In genomic region chr17:83956821-83957565, GRCm38 (mm10) we compare ENCODE assay signal across 9 mouse cellular contexts.
A peak's percentile ranks its signal among the peaks of the same experiment; 100 is the strongest.
DNase-seq lines count a peak whose midpoint lies in the region; ATAC-seq and TF ChIP-seq lines count a peak whose summit lies in the region.
"Had no signal": no experiment of that assay in that cellular context is flagged by ENCODE, and none has a peak within 500 bp of the region (broad histone marks: within the 10 kb centered on the region; RNA-seq: fewer than 3 reads in every experiment).

No protein-coding gene starts in this region.

- H3K4me1 ChIP-seq in embryonic facial prominence, embryonic 12.5 days: peaks cover 72% of the 10 kb centered on the region
- peaks cover 72% of the 10 kb centered on the region for H3K4me1 ChIP-seq in kidney, adult 2 months (ENCODE audit: control insufficient read depth, insufficient read depth, low read length)
- peaks cover 43 to 72% of the 10 kb centered on the region in 2 experiments for H3K4me1 ChIP-seq in liver, embryonic 14.5 days (replicated peaks; ENCODE audit: control insufficient read depth in 2 of 2, insufficient read depth in 2 of 2, low read length in 1 of 2)

- H3K9ac ChIP-seq in embryonic facial prominence, embryonic 12.5 days: no peak overlapping the region
- H3K9ac ChIP-seq in liver, embryonic 14.5 days (replicated peaks): peak overlapping the region; percentile 53
- H3K9ac ChIP-seq: midbrain, embryonic 12.5 days had no signal

- TF ChIP-seq EP300 in liver, embryonic 14.5 days (IDR thresholded peaks at IDR 0.05; ENCODE audit: low read depth): peak; percentile 88

- 48% methylated on average over 12 of the region's 12 CpGs for WGBS in embryonic facial prominence, embryonic 12.5 days
- WGBS in kidney, adult 2 months: 47% methylated on average over 12 of the region's 12 CpGs
- 8% methylated on average over 12 of the region's 12 CpGs for whole genome bisulfite sequencing in liver, embryonic 14.5 days (ENCODE audit: insufficient replicate concordance)

- H3K9me3 ChIP-seq in embryonic facial prominence, embryonic 12.5 days: no peaks in the 10 kb centered on the region
- H3K9me3 ChIP-seq in liver, embryonic 14.5 days (ENCODE audit: control insufficient read depth, low read length): no peaks in the 10 kb centered on the region
- H3K9me3 ChIP-seq: midbrain, embryonic 12.5 days had no signal

- intact Hi-C loops in heart, postnatal 10 days (cut with DNase I): loop anchor here (2.0 kb wide), 1 partner anchor 50 kb away; no protein-coding TSS in a partner anchor

- TF ChIP-seq POLR2A in kidney, adult 2 months (IDR thresholded peaks at IDR 0.05; ENCODE audit: low read depth, low read length): no peak

- no peak for TF ChIP-seq CTCF in kidney, adult 2 months (conservative IDR thresholded peaks at IDR 0.05; ENCODE audit: insufficient read depth, insufficient read length, low read depth, low read length)
- no peak for TF ChIP-seq CTCF in liver, embryonic 14.5 days (IDR thresholded peaks at IDR 0.05; ENCODE audit: low read depth)

- peak; percentile 61 to 75 for DNase-seq in heart, adult 18-20 months
- no peak for DNase-seq in heart, postnatal 10 days
- peak; percentile 78 for DNase-seq in kidney, adult 2 months
- peak; percentile 47 to 54 (median 49) for DNase-seq in liver, embryonic 14.5 days (ENCODE audit: low read depth in 3 of 3, low spot score in 3 of 3)
- DNase-seq in adrenal gland, postnatal 14 days: no peak
- no peak for DNase-seq in cerebellum, postnatal 25 days
- no peak for DNase-seq in cerebellum, adult 9-11 months

- H3K4me3 ChIP-seq in embryonic facial prominence, embryonic 12.5 days: no peak overlapping the region
- H3K4me3 ChIP-seq in kidney, adult 2 months (ENCODE audit: insufficient read depth, low read depth, low read length): no peak overlapping the region
- H3K4me3 ChIP-seq in liver, embryonic 14.5 days (ENCODE audit: insufficient read depth in 1 of 2, low read depth in 2 of 2, low read length in 2 of 2): peak overlapping the region; percentile 20 to 33; a peak in 3 of 4 replicates
- H3K4me3 ChIP-seq: midbrain, embryonic 12.5 days had no signal

- ATAC-seq in embryonic facial prominence, embryonic 12.5 days (ENCODE audit: insufficient number of reproducible peaks, insufficient read depth, low FRiP score, low TSS enrichment): no peak
- ATAC-seq in liver, embryonic 14.5 days (ENCODE audit: insufficient read depth): peak; percentile 74

- H3K27ac ChIP-seq in embryonic facial prominence, embryonic 12.5 days: peak overlapping the region; percentile 95
- peak overlapping the region; percentile 89 for H3K27ac ChIP-seq in kidney, adult 2 months (ENCODE audit: insufficient read depth, low read depth, low read length)
- H3K27ac ChIP-seq in liver, embryonic 14.5 days: peak overlapping the region; percentile 69

- H3K4me2 ChIP-seq in embryonic facial prominence, embryonic 12.5 days (replicated peaks): no peak overlapping the region
- H3K4me2 ChIP-seq in liver, embryonic 14.5 days (ENCODE audit: low read depth): peak overlapping the region; percentile 61
- H3K4me2 ChIP-seq: midbrain, embryonic 12.5 days had no signal

- H3K27me3 ChIP-seq in embryonic facial prominence, embryonic 12.5 days: no peaks in the 10 kb centered on the region
- no peaks in the 10 kb centered on the region for H3K27me3 ChIP-seq in kidney, adult 2 months (replicated peaks; ENCODE audit: control insufficient read depth, insufficient read depth, low read length)
- no peaks in the 10 kb centered on the region for H3K27me3 ChIP-seq in liver, embryonic 14.5 days (ENCODE audit: control insufficient read depth, insufficient read depth, low read length)

- H3K36me3 ChIP-seq in embryonic facial prominence, embryonic 12.5 days: no peaks in the 10 kb centered on the region
- H3K36me3 ChIP-seq in kidney, adult 2 months (ENCODE audit: control insufficient read depth, insufficient read depth, low read length): no peaks in the 10 kb centered on the region
- H3K36me3 ChIP-seq in liver, embryonic 14.5 days (replicated peaks; ENCODE audit: control insufficient read depth, insufficient read depth, low read depth): no peaks in the 10 kb centered on the region
- H3K36me3 ChIP-seq: midbrain, embryonic 12.5 days had no signal

Comparison
In these comparisons a context has a peak if more than half of its experiments do, and no peak if none do; other contexts are left out.
1. DNase-seq: peak in heart, adult 18-20 months (2 of 2), kidney, adult 2 months (single experiment) and liver, embryonic 14.5 days (3 of 3); none in heart, postnatal 10 days (0 of 2), adrenal gland, postnatal 14 days (single experiment), cerebellum, postnatal 25 days (0 of 2) and cerebellum, adult 9-11 months (single experiment).
2. H3K4me3 ChIP-seq: peak in liver, embryonic 14.5 days (2 of 2); none in embryonic facial prominence, embryonic 12.5 days (single experiment) and kidney, adult 2 months (single experiment).
3. Peak in every context shown above with its lines, with median percentiles within 50 percentile points of each other: H3K27ac ChIP-seq.